Mouse (Mus musculus) bone marrow, adult 2 months (tissue): ENCODE measurements around the gene Thop1.

Experiments
- CTCF ChIP-seq: fragments of 200-500 bp; IDR thresholded peaks from 2 replicates; pipeline ENCODE4 v1.5.1; 2011; ENCODE audit warnings: low read length, control low read depth; ENCODE audit not compliant: control insufficient read depth, insufficient read depth
- POLR2A ChIP-seq: fragments of 200-500 bp; IDR thresholded peaks from 2 replicates; pipeline ENCODE4 v1.6.1; 2011; ENCODE audit warnings: low read depth, mild to moderate bottlenecking, control low read depth, low read length, borderline replicate concordance; ENCODE audit not compliant: control insufficient read depth

DNA sequence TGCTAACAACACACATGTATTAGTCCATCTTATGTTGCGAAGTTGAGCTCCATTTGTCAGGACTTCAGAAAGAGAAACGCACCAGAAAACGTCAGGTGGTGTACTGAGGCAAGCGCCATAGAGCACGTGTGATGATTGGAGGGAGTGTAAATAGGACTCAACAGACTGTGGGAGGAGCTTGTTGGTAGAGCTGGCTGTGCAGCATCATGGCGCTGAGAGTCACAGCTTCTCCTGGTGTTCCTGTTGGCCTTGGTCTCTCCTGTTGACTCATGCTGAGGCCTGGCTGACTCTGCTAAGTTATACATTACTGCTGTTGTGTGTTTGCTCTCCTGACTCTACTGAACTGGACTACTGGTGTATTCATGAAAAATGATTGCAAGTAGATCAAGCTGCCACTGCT lies 43.1 kb downstream of the Thop1 start:
- TF ChIP-seq POLR2A, result no peak
- no peak for TF ChIP-seq CTCF
